Mouse (Mus musculus) kidney, embryonic 14.5 days (tissue): ENCODE results near the gene Cdk9. TPM values are rescaled to one million over a fixed set of nuclear protein-coding genes. Genes with fewer than 3 reads are reported as not detected.

ENCODE experiments used
- ATAC-seq: fragments of 200-750 bp; cut with Nextera tagmentation; 2 replicates; pipeline ENCODE4 v1.8.0; 2017; ENCODE audit warnings: moderate number of reproducible peaks, mild to moderate bottlenecking, moderate TSS enrichment, moderate library complexity; ENCODE audit not compliant: low FRiP score, low TSS enrichment
- H3K27ac ChIP-seq: fragments of 300-500 bp; sonication (generic); 2 replicates; pipeline ENCODE4 v1.5.1; 2014; ENCODE audit warnings: low read depth, mild to moderate bottlenecking, low read length, moderate library complexity, mixed read lengths
- H3K27me3 ChIP-seq: fragments of 300-500 bp; sonication (generic); 2 replicates; pipeline ENCODE4 v1.6.1; 2014; ENCODE audit warnings: mild to moderate bottlenecking, low read length; ENCODE audit not compliant: control insufficient read depth, insufficient read depth
- H3K36me3 ChIP-seq: fragments of 300-500 bp; sonication (generic); 2 replicates; pipeline ENCODE4 v1.6.1; 2014; ENCODE audit warnings: low read length, mixed read lengths; ENCODE audit not compliant: control insufficient read depth, insufficient read depth
- H3K4me1 ChIP-seq: fragments of 300-500 bp; sonication (generic); 2 replicates; pipeline ENCODE4 v1.6.1; 2014; ENCODE audit warnings: low read length, mixed read lengths; ENCODE audit not compliant: control insufficient read depth, insufficient read depth
- H3K4me2 ChIP-seq: fragments of 300-500 bp; sonication (generic); replicated peaks from 2 replicates; pipeline ENCODE4 v1.6.1; 2014; ENCODE audit warnings: low read depth, mild to moderate bottlenecking, low read length
- H3K4me3 ChIP-seq: fragments of 300-500 bp; sonication (generic); 2 replicates; pipeline ENCODE4 v1.5.1; 2014; ENCODE audit warnings: mild to moderate bottlenecking, low read length
- H3K9ac ChIP-seq: fragments of 300-500 bp; sonication (generic); 2 replicates; pipeline ENCODE4 v1.6.1; 2014; ENCODE audit warnings: low read depth, mild to moderate bottlenecking, low read length, moderate library complexity
- H3K9me3 ChIP-seq: fragments of 300-500 bp; sonication (generic); 2 replicates; pipeline ENCODE4 v1.6.1; 2016; ENCODE audit warnings: low read length; ENCODE audit not compliant: control insufficient read depth
- WGBS: fragments of 180-500 bp; shearing (Covaris S2); extraction: QIAGEN DNeasy Blood & Tissue Kit; methylation state at CpG from one replicate; pipeline ENCODE4 v1.1.7; 2014; 5-methylcytosine and 5-hydroxymethylcytosine counted together
- polyA plus RNA-seq: library from polyadenylated mRNA; unstranded; fragments of >200 nt; fragmentation: Nextera tagmentation; extraction: Ambion mirVana; gene quantifications from 2 replicates; pipeline ENCODE4 v1.2.1, GENCODE M21; 2014

The Cdk9 gene
- polyA plus RNA-seq, 1 experiment from 2014 or later = 105 TPM

GRCm38 (mm10) chr2:32693282-32693681 lies 19.6 kb downstream of the Cdk9 start:
- Histone ChIP-seq H3K9ac (peak overlapping the region; percentile 89), H3K9me3 (no peaks in the 10 kb centered on the region), H3K4me2 (peak overlapping the region; percentile 85), H3K4me1 (peaks cover 14% of the 10 kb centered on the region), H3K27me3 (no peaks in the 10 kb centered on the region), H3K36me3 (peaks cover 3% of the 10 kb centered on the region; the same call in 1 of the 2 replicates), H3K4me3 (peak overlapping the region; percentile 90), H3K27ac (peak overlapping the region; percentile 56; the same call in 1 of the 2 replicates)
- WGBS = 14% methylated on average over 7 of the region's 7 CpGs
- ATAC-seq = no peak

GRCm38 (mm10) chr2:32692496-32692895 lies 20.4 kb downstream of the Cdk9 start:
- no peak for ATAC-seq
- H3K4me2 ChIP-seq = peak overlapping the region; percentile 85
- no peaks in the 10 kb centered on the region for H3K27me3 ChIP-seq
- 0 out of 2 replicates have a peak overlapping the region, but pooled peaks have one; percentile 89 for H3K9ac ChIP-seq
- H3K4me1 ChIP-seq = peaks cover 14% of the 10 kb centered on the region
- WGBS = 96% methylated on average over 14 of the region's 14 CpGs
- peak overlapping the region; percentile 90; the same call in 1 of the 2 replicates for H3K4me3 ChIP-seq
- no peaks in the 10 kb centered on the region for H3K9me3 ChIP-seq
- H3K27ac ChIP-seq = no peak overlapping the region
- peaks cover 8% of the 10 kb centered on the region for H3K36me3 ChIP-seq

- Histone ChIP-seq H3K4me2 (no peak overlapping the region), H3K4me3 (no peak overlapping the region), H3K27ac (no peak overlapping the region), H3K9ac (no peak overlapping the region), H3K9me3 (no peaks in the 10 kb centered on the region), H3K36me3 (peaks cover 23% of the 10 kb centered on the region), H3K27me3 (no peaks in the 10 kb centered on the region), H3K4me1 (peaks cover 14% of the 10 kb centered on the region)
- ATAC-seq = no peak
- 76% methylated on average over 11 of the region's 11 CpGs for WGBS
These were observed 21.8 kb downstream of the Cdk9 start for GRCm38 (mm10) chr2:32691041-32691440.

- Histone ChIP-seq H3K27ac (no peak overlapping the region), H3K4me2 (no peak overlapping the region), H3K4me3 (no peak overlapping the region), H3K36me3 (peaks cover 39% of the 10 kb centered on the region), H3K9me3 (no peaks in the 10 kb centered on the region), H3K4me1 (peaks cover 14% of the 10 kb centered on the region), H3K9ac (no peak overlapping the region), H3K27me3 (no peaks in the 10 kb centered on the region)
- WGBS = 23% methylated on average over 5 of the region's 5 CpGs
- ATAC-seq = peak; percentile 26; the same call in 1 of the 2 replicates
These were observed 23.5 kb downstream of the Cdk9 start for GRCm38 (mm10) chr2:32689420-32689819.

- Histone ChIP-seq H3K27ac (no peak overlapping the region), H3K4me3 (no peak overlapping the region), H3K4me1 (peaks cover 6% of the 10 kb centered on the region; the same call in 1 of the 2 replicates), H3K27me3 (no peaks in the 10 kb centered on the region), H3K36me3 (peaks cover 57% of the 10 kb centered on the region), H3K9ac (no peak overlapping the region), H3K9me3 (no peaks in the 10 kb centered on the region), H3K4me2 (no peak overlapping the region)
- WGBS = 98% methylated on average over 8 of the region's 8 CpGs
- no peak for ATAC-seq
These were observed 25.3 kb downstream of the Cdk9 start for GRCm38 (mm10) chr2:32687562-32687961.

GRCm38 (mm10) chr2:32686640-32687039 lies 26.2 kb downstream of the Cdk9 start:
- H3K4me3 ChIP-seq = no peak overlapping the region
- no peak overlapping the region for H3K27ac ChIP-seq
- H3K4me2 ChIP-seq = no peak overlapping the region
- 0 out of 2 replicates have a peak, but pooled peaks cover 4% of the 10 kb centered on the region for H3K4me1 ChIP-seq
- H3K9me3 ChIP-seq = no peaks in the 10 kb centered on the region
- ATAC-seq = no peak
- no peak overlapping the region for H3K9ac ChIP-seq
- WGBS = 93% methylated on average over 6 of the region's 6 CpGs
- peaks cover 61% of the 10 kb centered on the region for H3K36me3 ChIP-seq
- no peaks in the 10 kb centered on the region for H3K27me3 ChIP-seq

GRCm38 (mm10) chr2:32685807-32686206 lies 27.1 kb downstream of the Cdk9 start:
- Histone ChIP-seq H3K4me2 (no peak overlapping the region), H3K4me3 (no peak overlapping the region), H3K36me3 (peaks cover 57% of the 10 kb centered on the region), H3K9ac (no peak overlapping the region), H3K9me3 (no peaks in the 10 kb centered on the region), H3K4me1 (0 out of 2 replicates have a peak, but pooled peaks cover 4% of the 10 kb centered on the region), H3K27ac (no peak overlapping the region), H3K27me3 (no peaks in the 10 kb centered on the region)
- 91% methylated on average over 3 of the region's 3 CpGs for WGBS
- no peak for ATAC-seq

- Histone ChIP-seq H3K27me3 (no peaks in the 10 kb centered on the region), H3K4me1 (no peaks in the 10 kb centered on the region), H3K4me3 (no peak overlapping the region), H3K36me3 (peaks cover 57% of the 10 kb centered on the region), H3K27ac (no peak overlapping the region), H3K9me3 (no peaks in the 10 kb centered on the region), H3K4me2 (no peak overlapping the region), H3K9ac (no peak overlapping the region)
- ATAC-seq = no peak
- WGBS = 93% methylated on average over 15 of the region's 15 CpGs
These were observed 28.0 kb downstream of the Cdk9 start for GRCm38 (mm10) chr2:32684681-32685428.

GRCm38 (mm10) chr2:32683701-32684100 lies 29.2 kb downstream of the Cdk9 start:
- WGBS = 86% methylated on average over 10 of the region's 10 CpGs
- no peak for ATAC-seq

More at GRCm38 (mm10) chr2:32683701-32684100, 29.2 kb downstream of the Cdk9 start:
- Histone ChIP-seq H3K27ac (no peak overlapping the region), H3K4me3 (no peak overlapping the region), H3K4me2 (no peak overlapping the region), H3K4me1 (no peaks in the 10 kb centered on the region), H3K27me3 (no peaks in the 10 kb centered on the region), H3K9ac (no peak overlapping the region), H3K36me3 (peaks cover 57% of the 10 kb centered on the region), H3K9me3 (no peaks in the 10 kb centered on the region)
